Mouse (Mus musculus) myocyte (in vitro differentiated cells): ENCODE data around the gene Filip1. TPM values are rescaled to one million over a fixed set of nuclear protein-coding genes. Genes with fewer than 3 reads are reported as not detected.

Experiments
- H3K27me3 ChIP-seq: one replicate; pipeline ENCODE4 v1.6.1; 2011; ENCODE audit not compliant: control insufficient read depth, insufficient read depth, insufficient read length
- H3K36me3 ChIP-seq: one replicate; pipeline ENCODE4 v1.6.1; 2011; ENCODE audit not compliant: control insufficient read depth, insufficient read depth
- H3K4me2 ChIP-seq: one replicate; pipeline ENCODE4 v1.6.1; 2011; ENCODE audit warnings: low read depth, control low read depth
- H3K4me3 ChIP-seq: one replicate; pipeline ENCODE4 v1.5.1; 2011; ENCODE audit warnings: mild to moderate bottlenecking, control low read depth, moderate library complexity
- H3K79me2 ChIP-seq: one replicate; pipeline ENCODE4 v1.6.1; 2011; ENCODE audit not compliant: control insufficient read depth, insufficient read depth
- H3ac ChIP-seq: one replicate; pipeline ENCODE4 v1.6.1; 2011; ENCODE audit not compliant: control insufficient read depth, insufficient read length
- CEBPB ChIP-seq: IDR thresholded peaks from 2 replicates; pipeline ENCODE4 v1.6.1; 2011; ENCODE audit warnings: mild to moderate bottlenecking, moderate library complexity; ENCODE audit not compliant: poor library complexity, insufficient read depth, severe bottlenecking
- E2F4 ChIP-seq: IDR thresholded peaks from one replicate; pipeline ENCODE4 v1.6.1; 2011; ENCODE audit warnings: mild to moderate bottlenecking, control low read depth, moderate library complexity; ENCODE audit not compliant: insufficient read depth
- MAX ChIP-seq: IDR thresholded peaks from one replicate; pipeline ENCODE4 v1.6.1; 2011; ENCODE audit warnings: low read depth, mild to moderate bottlenecking, control low read depth
- MYOD1 ChIP-seq, 3 experiments: IDR thresholded peaks; one replicate each; pipeline ENCODE4 v1.6.1; 2011; ENCODE audit warnings: control low read depth in 2 of 3, low read depth in 2 of 3, mild to moderate bottlenecking in 2 of 3, moderate library complexity in 1 of 3; ENCODE audit not compliant: insufficient read length in 2 of 3, control insufficient read depth in 1 of 3
- MYOG ChIP-seq, 3 experiments: IDR thresholded peaks; one replicate each; pipeline ENCODE4 v1.6.1; 2011; ENCODE audit warnings: control low read depth in 2 of 3, low read depth in 2 of 3, mild to moderate bottlenecking in 2 of 3; ENCODE audit not compliant: insufficient read length in 2 of 3, control insufficient read depth in 1 of 3, insufficient read depth in 1 of 3
- POLR2A ChIP-seq: IDR thresholded peaks from one replicate; pipeline ENCODE4 v1.6.1; 2011; ENCODE audit warnings: low read depth, mild to moderate bottlenecking, control low read depth, moderate library complexity; ENCODE audit not compliant: insufficient read length
- POLR2AphosphoS2 ChIP-seq: IDR thresholded peaks from one replicate; pipeline ENCODE4 v1.6.1; 2011; ENCODE audit warnings: low read depth, control low read depth; ENCODE audit not compliant: insufficient read length
- REST ChIP-seq: IDR thresholded peaks from one replicate; pipeline ENCODE4 v1.6.1; 2011; ENCODE audit warnings: mild to moderate bottlenecking, control low read depth, moderate library complexity; ENCODE audit not compliant: insufficient read depth, insufficient read length
- SRF ChIP-seq: IDR thresholded peaks from one replicate; pipeline ENCODE4 v1.6.1; 2011; ENCODE audit warnings: low read depth; ENCODE audit not compliant: control insufficient read depth, insufficient read length
- TCF12 ChIP-seq: IDR thresholded peaks from one replicate; pipeline ENCODE4 v1.6.1; 2011; ENCODE audit warnings: mild to moderate bottlenecking, control low read depth; ENCODE audit not compliant: poor library complexity, insufficient read depth, severe bottlenecking
- TCF3 ChIP-seq: IDR thresholded peaks from one replicate; pipeline ENCODE4 v1.6.1; 2011; ENCODE audit warnings: low read depth, control low read depth; ENCODE audit not compliant: insufficient read length
- USF1 ChIP-seq: IDR thresholded peaks from one replicate; pipeline ENCODE4 v1.6.1; 2011; ENCODE audit warnings: low read depth, mild to moderate bottlenecking, control low read depth, moderate library complexity
- polyA plus RNA-seq: library from polyadenylated mRNA; unstranded; fragments of >200 nt; fragmentation: generic; extraction: Trizol; gene quantifications from one replicate; pipeline ENCODE4 v1.2.1, GENCODE M21; 2012; ENCODE audit warnings: missing spikeins

The Filip1 gene
- polyA plus RNA-seq, 1 experiment, result 7.0 TPM

DNA sequence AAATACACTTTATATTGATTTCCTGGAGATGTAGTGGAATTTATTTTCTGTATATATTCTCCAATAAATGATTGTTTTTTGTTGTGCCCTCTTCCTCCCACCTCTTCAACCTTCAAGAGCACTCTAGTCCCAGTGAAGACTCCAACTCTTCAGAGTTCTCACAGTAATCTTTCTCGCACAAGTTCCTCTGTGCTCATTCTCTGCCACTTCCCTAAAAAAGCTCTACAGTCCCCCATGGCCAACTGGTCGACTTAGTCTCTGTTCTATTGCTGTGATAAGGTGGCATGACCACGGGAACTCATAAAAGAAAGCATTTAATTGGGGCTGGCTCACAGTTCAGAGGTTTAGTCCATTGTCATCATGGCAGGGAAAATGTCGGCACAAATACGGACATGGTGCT lies 80.1 kb downstream of the Filip1 start:
- Histone ChIP-seq H3K4me2 (no peak overlapping the region), H3K79me2 (no peaks in the 10 kb centered on the region), H3K36me3 (no peaks in the 10 kb centered on the region), H3K4me3 (no peak overlapping the region), H3K27me3 (no peaks in the 10 kb centered on the region), H3ac (no peak overlapping the region)
- no peak for TF ChIP-seq MYOD1 (IDR thresholded peaks at IDR 0.05; ENCODE audit: control insufficient read depth in 1 of 3, insufficient read length in 2 of 3, low read depth in 2 of 3)
- TF ChIP-seq USF1, result no peak
- TF ChIP-seq TCF12, result no peak
- TF ChIP-seq CEBPB, result no peak
- TF ChIP-seq MAX, result no peak
- no peak for TF ChIP-seq E2F4
- no peak for TF ChIP-seq POLR2A
- TF ChIP-seq MYOG (IDR thresholded peaks at IDR 0.05; ENCODE audit: control insufficient read depth in 1 of 3, insufficient read depth in 1 of 3, insufficient read length in 2 of 3, low read depth in 2 of 3), result no peak

DNA sequence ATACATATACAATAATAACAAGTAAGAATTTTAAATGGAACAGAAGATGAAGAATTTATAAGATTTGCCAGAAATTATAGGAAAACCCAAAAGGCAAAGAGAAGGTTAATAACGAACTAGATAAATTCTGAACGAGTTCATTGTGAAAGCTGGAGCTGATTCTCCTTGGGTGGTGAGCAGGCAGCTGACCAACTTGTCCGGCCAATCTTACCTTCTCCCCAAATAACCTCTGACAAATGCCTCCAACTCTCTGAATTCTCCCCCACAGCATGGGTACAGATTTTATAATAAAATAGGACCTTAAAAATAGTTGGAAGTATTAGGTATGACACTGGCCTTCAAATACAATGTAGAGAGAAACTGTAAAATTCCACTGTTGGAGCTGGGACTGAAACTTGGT lies 84.6 kb downstream of the Filip1 start:
- no peak overlapping the region for H3K4me2 ChIP-seq
- no peaks in the 10 kb centered on the region for H3K79me2 ChIP-seq
- no peaks in the 10 kb centered on the region for H3K36me3 ChIP-seq
- no peaks in the 10 kb centered on the region for H3K27me3 ChIP-seq
- no peak for TF ChIP-seq MYOD1 (IDR thresholded peaks at IDR 0.05; ENCODE audit: control insufficient read depth in 1 of 3, insufficient read length in 2 of 3, low read depth in 2 of 3)
- no peak for TF ChIP-seq CEBPB
- TF ChIP-seq MAX, result no peak
- no peak for TF ChIP-seq POLR2AphosphoS2
- no peak for TF ChIP-seq USF1
- no peak for TF ChIP-seq TCF3
- no peak for TF ChIP-seq POLR2A
- TF ChIP-seq E2F4, result no peak
- TF ChIP-seq REST, result no peak
- no peak for TF ChIP-seq SRF
- no peak for TF ChIP-seq TCF12
- no peak overlapping the region for H3K4me3 ChIP-seq
- no peak overlapping the region for H3ac ChIP-seq

DNA sequence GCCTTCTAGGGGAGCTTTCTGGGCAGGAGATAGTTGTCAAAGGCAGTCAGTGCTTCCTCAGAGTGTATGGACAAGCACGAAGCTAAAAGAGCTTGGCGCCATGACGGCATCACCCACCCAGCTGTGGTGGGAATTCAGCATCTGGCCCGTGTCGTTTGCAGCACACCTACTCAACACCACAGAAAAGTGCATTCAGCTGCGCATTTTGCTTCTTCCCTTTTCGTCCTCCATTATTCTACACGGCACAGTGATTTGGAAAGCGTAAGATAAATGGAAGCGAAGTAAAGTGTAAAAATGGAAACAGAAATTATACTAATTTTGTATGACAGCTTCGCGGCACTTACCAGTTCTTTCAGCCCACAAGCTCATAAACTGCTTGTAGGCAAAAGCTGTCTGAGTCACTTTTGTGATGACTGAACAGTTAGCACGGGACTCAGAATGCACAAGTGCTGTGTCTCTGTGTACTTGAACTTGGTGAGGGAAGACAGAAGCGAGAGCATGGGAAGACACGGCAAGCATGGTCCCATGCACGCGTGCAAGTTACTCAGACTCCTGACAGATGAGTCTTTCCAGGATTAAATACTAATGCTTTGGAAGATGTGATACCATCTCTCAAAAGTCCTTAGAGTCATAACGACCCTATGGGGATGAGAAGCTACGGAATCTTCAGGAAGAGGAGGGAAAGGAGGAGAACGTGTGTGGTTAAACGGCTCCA lies 85.3 kb downstream of the Filip1 start:
- Histone ChIP-seq H3K4me3 (no peak overlapping the region), H3K4me2 (no peak overlapping the region), H3K79me2 (no peaks in the 10 kb centered on the region), H3K36me3 (no peaks in the 10 kb centered on the region), H3K27me3 (no peaks in the 10 kb centered on the region), H3ac (no peak overlapping the region)
- TF ChIP-seq E2F4 (no peak), TCF3 (no peak), POLR2AphosphoS2 (no peak), REST (no peak), USF1 (no peak), MYOG (IDR thresholded peaks at IDR 0.05; ENCODE audit: control insufficient read depth in 1 of 3, insufficient read depth in 1 of 3, insufficient read length in 2 of 3, low read depth in 2 of 3) (no peak), SRF (no peak), TCF12 (no peak), MYOD1 (IDR thresholded peaks at IDR 0.05; ENCODE audit: control insufficient read depth in 1 of 3, insufficient read length in 2 of 3, low read depth in 2 of 3) (no peak), CEBPB (no peak), MAX (no peak), POLR2A (no peak)

DNA sequence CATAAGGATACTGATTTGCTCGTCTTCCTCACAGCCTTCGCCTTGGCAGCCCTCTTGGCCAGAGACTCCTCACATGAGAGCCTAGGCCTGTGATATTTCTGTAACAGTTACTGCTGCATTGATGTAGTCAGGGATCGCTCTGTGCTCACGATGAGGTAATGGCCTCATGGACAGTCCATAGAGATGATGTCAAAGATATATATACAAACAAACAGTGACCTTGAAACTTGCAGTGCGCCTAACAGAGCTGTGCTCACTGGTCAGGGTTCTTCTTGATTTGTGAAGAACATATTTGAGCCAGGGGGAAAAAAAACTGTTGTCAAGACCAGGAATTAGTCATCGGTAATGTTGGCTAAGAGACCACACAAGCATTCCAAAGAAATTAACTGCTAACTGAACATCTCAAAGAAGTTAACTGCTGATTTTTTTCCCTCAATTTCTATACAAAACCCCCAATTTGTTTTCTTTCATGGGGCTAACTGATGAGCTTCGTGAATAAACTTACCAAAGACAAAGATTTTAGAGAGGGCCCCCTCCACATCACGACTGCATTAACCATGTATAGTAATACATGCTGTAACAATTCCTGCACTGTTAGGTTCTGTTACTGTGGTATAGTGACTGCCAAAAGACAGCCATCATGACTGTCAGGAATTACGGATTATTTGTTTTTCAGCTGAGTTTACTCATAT lies 86.0 kb downstream of the Filip1 start:
- TF ChIP-seq TCF3 (no peak), MYOD1 (IDR thresholded peaks at IDR 0.05; ENCODE audit: control insufficient read depth in 1 of 3, insufficient read length in 2 of 3, low read depth in 2 of 3) (no peak), POLR2AphosphoS2 (no peak)
- no peaks in the 10 kb centered on the region for H3K36me3 ChIP-seq
- H3K79me2 ChIP-seq, result no peaks in the 10 kb centered on the region

DNA sequence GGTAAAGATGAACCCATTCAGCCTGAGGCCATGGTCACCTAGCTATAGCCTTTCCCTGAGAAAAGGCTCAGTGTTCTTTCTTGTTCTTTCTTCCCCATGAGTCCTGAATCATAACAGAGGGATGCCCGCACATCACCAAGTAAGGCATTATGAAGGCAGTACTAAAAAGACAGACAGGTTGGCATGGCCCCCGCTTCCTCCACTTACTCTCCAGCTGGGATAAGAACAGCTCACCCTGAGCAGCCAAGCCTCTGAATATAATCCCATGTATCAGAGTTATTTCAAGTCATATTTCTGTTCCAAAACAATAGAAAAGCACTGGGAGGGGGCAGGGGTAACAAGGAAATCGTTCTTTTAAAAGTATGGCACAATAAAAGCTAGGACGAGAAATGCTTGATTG lies 86.7 kb downstream of the Filip1 start:
- Histone ChIP-seq H3K4me3 (no peak overlapping the region), H3K4me2 (no peak overlapping the region), H3K36me3 (no peaks in the 10 kb centered on the region), H3ac (no peak overlapping the region), H3K27me3 (no peaks in the 10 kb centered on the region), H3K79me2 (no peaks in the 10 kb centered on the region)
- TF ChIP-seq E2F4 (no peak), MYOG (IDR thresholded peaks at IDR 0.05; ENCODE audit: control insufficient read depth in 1 of 3, insufficient read depth in 1 of 3, insufficient read length in 2 of 3, low read depth in 2 of 3) (no peak), TCF3 (no peak), USF1 (no peak), MAX (no peak), REST (no peak), SRF (no peak), TCF12 (no peak), CEBPB (no peak), POLR2AphosphoS2 (no peak), POLR2A (no peak), MYOD1 (IDR thresholded peaks at IDR 0.05; ENCODE audit: control insufficient read depth in 1 of 3, insufficient read length in 2 of 3, low read depth in 2 of 3) (no peak)

More for the DNA sequence above, 86.0 kb downstream of the Filip1 start:
- H3ac ChIP-seq, result no peak overlapping the region
- no peak overlapping the region for H3K4me2 ChIP-seq
- no peaks in the 10 kb centered on the region for H3K27me3 ChIP-seq
- no peak overlapping the region for H3K4me3 ChIP-seq
